Mouse (Mus musculus) megakaryocyte progenitor cell, adult 5-6 weeks (primary cell): Measurements from ENCODE around the gene Cdh10. TPM values are rescaled to one million over a fixed set of nuclear protein-coding genes. Genes with fewer than 3 reads are reported as not detected.

ENCODE experiments used
- ATAC-seq: replicated peaks from 2 replicates; pipeline ENCODE4 v1.8.0; 2016; ENCODE audit warnings: mild to moderate bottlenecking, moderate TSS enrichment, inconsistent platforms; ENCODE audit not compliant: poor library complexity
- total RNA-seq, 2 experiments: library from RNA; stranded (forward) in 1 of 2; stranded (reverse) in 1 of 2; fragments of 157-497, 149-512 nt in 1 of 2; fragments of 200-1000 nt in 1 of 2; gene quantifications; 2 replicates each; pipeline versions ENCODE4 v1.2.3 to v1.2.4; 2015 to 2017

Gene Cdh10
- total RNA-seq, 2 experiments from 2014 or later, result not detected

- ATAC-seq, result no peak
Measured at GRCm38 (mm10) chr15:18952266-18952665, 133.5 kb downstream of the Cdh10 start.

GRCm38 (mm10) chr15:18975041-18975440, 156.3 kb downstream of the Cdh10 start:
- no peak for ATAC-seq

- no peak for ATAC-seq
Measured at GRCm38 (mm10) chr15:18984891-18985290, 166.1 kb downstream of the Cdh10 start.

- no peak for ATAC-seq
Measured at GRCm38 (mm10) chr15:18987671-18988070, 168.9 kb downstream of the Cdh10 start.

- no peak for ATAC-seq
Measured at GRCm38 (mm10) chr15:18993512-18993911, 174.8 kb downstream of the Cdh10 start.

- ATAC-seq, result no peak
Measured at GRCm38 (mm10) chr15:18994294-18994693, 175.5 kb downstream of the Cdh10 start.

- ATAC-seq, result no peak
Measured at GRCm38 (mm10) chr15:19010829-19011228, 192.1 kb downstream of the Cdh10 start.

GRCm38 (mm10) chr15:19032983-19033382, 214.2 kb downstream of the Cdh10 start:
- no peak for ATAC-seq

- ATAC-seq, result no peak
Measured at GRCm38 (mm10) chr15:19040077-19040476, 221.3 kb downstream of the Cdh10 start.
